Mouse (Mus musculus) duodenum, adult 2 months (tissue): ENCODE data around the gene Gm15114. TPM values are rescaled to one million over a fixed set of nuclear protein-coding genes. Genes with fewer than 3 reads are reported as not detected.

Source experiments
- polyA plus RNA-seq: library from polyadenylated mRNA; depleted of rRNA; stranded (reverse); fragments of >200 nt; gene quantifications from 2 replicates; pipeline ENCODE4 v1.2.3, GENCODE M21; 2012; ENCODE audit warnings: low replicate concordance; rRNA removed

Gm15114 gene
- polyA plus RNA-seq, result not detected in 2 replicates

DNA sequence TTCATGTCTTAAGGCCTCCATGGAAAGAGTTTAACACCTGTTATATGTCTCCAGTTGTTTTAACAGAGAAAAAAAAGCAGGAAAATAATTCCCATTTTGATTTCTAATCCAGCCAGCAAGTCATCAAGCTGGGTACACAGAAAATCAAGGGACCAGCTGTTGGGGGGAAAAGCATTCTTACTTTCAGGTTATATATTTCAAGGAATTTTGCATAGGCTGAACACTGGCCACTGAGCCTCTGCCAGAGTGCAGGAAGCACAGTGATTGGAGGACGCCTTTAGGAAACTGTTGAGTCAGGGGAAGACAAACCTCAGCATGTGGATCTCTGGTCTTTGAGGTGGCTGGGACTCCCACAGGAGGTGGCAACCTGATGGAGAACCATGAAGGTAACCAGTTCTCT, at the start of gene Gm15114:
Gene Gm15114 (plus strand): TSS at position 301 of the 400 bp plus-strand sequence.

Other genes with a start within 250 kb of the Gm15114 start
- not detected in 2 replicates for gene Gm8334, start 126.2 kb downstream of the Gm15114 start, polyA plus RNA-seq
- gene Gm15127, start 174.6 kb downstream of the Gm15114 start, polyA plus RNA-seq, result not detected in 2 replicates